Mouse (Mus musculus): ENCODE measurements around the gene Scg3.

DNA sequence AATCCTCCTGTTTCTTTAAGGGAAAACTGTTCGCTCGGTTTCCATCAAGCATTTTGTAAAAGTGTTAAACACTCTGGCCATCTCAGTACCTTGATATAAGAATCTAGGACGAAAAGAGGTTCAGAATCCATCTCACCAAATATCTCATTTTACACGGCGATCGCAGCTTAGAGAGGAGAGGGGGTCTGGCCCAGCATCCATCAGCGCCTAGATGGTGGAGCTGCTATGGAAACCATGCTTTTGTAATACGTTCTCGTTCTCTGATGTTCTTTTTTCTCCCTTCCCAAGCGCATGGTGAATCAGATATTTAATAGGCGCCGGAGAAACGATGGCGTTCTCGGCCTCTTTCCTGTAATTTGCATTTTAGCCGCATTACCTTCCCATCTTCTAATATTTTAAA is 73.9 kb downstream of the Scg3 start:
- TF ChIP-seq CTCF (IDR thresholded peaks at IDR 0.05; ENCODE audit: low read depth) (no peak), EP300 (optimal IDR thresholded peaks at IDR 0.05) (no peak)

All from stomach, postnatal 0 days (tissue).